Mouse (Mus musculus): ENCODE data around the gene Gm14440.
"Not testable (repeated sequence)": the region's sequence is repeated elsewhere in the genome, so short reads cannot be mapped to it uniquely, and the experiment has no call there.

Gm14440 gene

GRCm38 (mm10) chr2:175274825-175275224 lies at the start of gene Gm14440:
Gene Gm14440 (plus strand): TSS chr2:175275125.
- DNase-seq (ENCODE audit: low spot score in 2 of 2): not testable (repeated sequence)
